Mouse (Mus musculus): Measurements from ENCODE around the gene Prdm16. TPM values are rescaled to one million over a fixed set of nuclear protein-coding genes. Genes with fewer than 3 reads are reported as not detected.
A peak's percentile ranks its signal among the peaks of the same experiment; 100 is the strongest.

Prdm16 gene
- 39.0 and 46.0 TPM in 2 replicates for polyA plus RNA-seq (2015; fragmentation: Nextera tagmentation; extraction: Ambion mirVana)

- Histone ChIP-seq H3K4me2 (peak within 1 kb of the TSS; percentile 83), H3K9ac (peak within 1 kb of the TSS; percentile 92), H3K27ac (peak within 1 kb of the TSS; percentile 98), H3K27me3 (peaks cover 84% of the 10 kb centered on the region), H3K9me3 (no peaks in the 10 kb centered on the region), H3K4me1 (peaks cover 53% of the 10 kb centered on the region), H3K4me3 (peak within 1 kb of the TSS; percentile 75), H3K36me3 (no peaks in the 10 kb centered on the region)
- under 1% methylated on average over 47 of the region's 47 CpGs for WGBS
- peak; percentile 26; the same call in 1 of the 2 replicates for ATAC-seq (ENCODE audit: insufficient number of reproducible peaks, insufficient read depth, low FRiP score, low TSS enrichment, low read depth)
Observed at GRCm38 (mm10) chr4:154636721-154637311, at the start of gene Prdm16. Gene Prdm16, minus strand, starts transcription at chr4:154636873.

- Histone ChIP-seq H3K4me3 (no peak overlapping the region), H3K4me2 (no peak overlapping the region), H3K27me3 (peaks cover 11% of the 10 kb centered on the region), H3K36me3 (no peaks in the 10 kb centered on the region), H3K27ac (no peak overlapping the region), H3K9me3 (no peaks in the 10 kb centered on the region), H3K4me1 (no peaks in the 10 kb centered on the region), H3K9ac (no peak overlapping the region)
- no peak for ATAC-seq (ENCODE audit: insufficient number of reproducible peaks, insufficient read depth, low FRiP score, low TSS enrichment, low read depth)
- 72% methylated on average over 5 of the region's 5 CpGs for WGBS
Observed at GRCm38 (mm10) chr4:154683068-154683752, 46.5 kb upstream of the Prdm16 start.

GRCm38 (mm10) chr4:154682311-154682710 is 45.6 kb upstream of the Prdm16 start:
- 54% methylated on average over 14 of the region's 14 CpGs for WGBS
- no peak overlapping the region for H3K9ac ChIP-seq
- H3K4me1 ChIP-seq: no peaks in the 10 kb centered on the region
- no peak overlapping the region for H3K4me2 ChIP-seq
- no peak overlapping the region for H3K4me3 ChIP-seq
- no peaks in the 10 kb centered on the region for H3K36me3 ChIP-seq
- H3K27ac ChIP-seq: no peak overlapping the region
- H3K27me3 ChIP-seq: peaks cover 7% of the 10 kb centered on the region
- ATAC-seq (ENCODE audit: insufficient number of reproducible peaks, insufficient read depth, low FRiP score, low TSS enrichment, low read depth): no peak
- H3K9me3 ChIP-seq: no peaks in the 10 kb centered on the region

GRCm38 (mm10) chr4:154675441-154676000 is 38.8 kb upstream of the Prdm16 start:
- H3K36me3 ChIP-seq: no peaks in the 10 kb centered on the region
- H3K27me3 ChIP-seq: peaks cover 23% of the 10 kb centered on the region
- H3K4me2 ChIP-seq: no peak overlapping the region
- no peak overlapping the region for H3K4me3 ChIP-seq
- H3K27ac ChIP-seq: 0 out of 2 replicates have a peak overlapping the region, but pooled peaks have one; percentile 17
- WGBS: 64% methylated on average over 10 of the region's 10 CpGs
- peaks cover 13% of the 10 kb centered on the region for H3K4me1 ChIP-seq
- no peak for ATAC-seq (ENCODE audit: insufficient number of reproducible peaks, insufficient read depth, low FRiP score, low TSS enrichment, low read depth)
- H3K9me3 ChIP-seq: no peaks in the 10 kb centered on the region
- no peak overlapping the region for H3K9ac ChIP-seq

GRCm38 (mm10) chr4:154674966-154675365 is 38.3 kb upstream of the Prdm16 start:
- Histone ChIP-seq H3K36me3 (no peaks in the 10 kb centered on the region), H3K4me3 (peak overlapping the region; percentile 3; the same call in 1 of the 2 replicates), H3K4me2 (peak overlapping the region; percentile 40; the same call in 1 of the 2 replicates), H3K9ac (no peak overlapping the region), H3K27me3 (peaks cover 23% of the 10 kb centered on the region), H3K4me1 (peaks cover 13% of the 10 kb centered on the region), H3K9me3 (no peaks in the 10 kb centered on the region), H3K27ac (0 out of 2 replicates have a peak overlapping the region, but pooled peaks have one; percentile 17)
- no peak for ATAC-seq (ENCODE audit: insufficient number of reproducible peaks, insufficient read depth, low FRiP score, low TSS enrichment, low read depth)
- 36% methylated on average over 15 of the region's 15 CpGs for WGBS

- Histone ChIP-seq H3K36me3 (no peaks in the 10 kb centered on the region), H3K4me3 (peak overlapping the region; percentile 3; the same call in 1 of the 2 replicates), H3K27me3 (peaks cover 23% of the 10 kb centered on the region), H3K27ac (0 out of 2 replicates have a peak overlapping the region, but pooled peaks have one; percentile 17), H3K4me2 (peak overlapping the region; percentile 40; the same call in 1 of the 2 replicates), H3K9me3 (no peaks in the 10 kb centered on the region), H3K9ac (no peak overlapping the region), H3K4me1 (peaks cover 13% of the 10 kb centered on the region)
- WGBS: 2% methylated on average over 12 of the region's 12 CpGs
- ATAC-seq (ENCODE audit: insufficient number of reproducible peaks, insufficient read depth, low FRiP score, low TSS enrichment, low read depth): no peak
Observed at GRCm38 (mm10) chr4:154674541-154674940, 37.9 kb upstream of the Prdm16 start.

- no peak for ATAC-seq (ENCODE audit: insufficient number of reproducible peaks, insufficient read depth, low FRiP score, low TSS enrichment, low read depth)
- no peak overlapping the region for H3K4me3 ChIP-seq
- peaks cover 22% of the 10 kb centered on the region for H3K27me3 ChIP-seq
- peaks cover 13% of the 10 kb centered on the region for H3K4me1 ChIP-seq
- H3K9ac ChIP-seq: no peak overlapping the region
- no peaks in the 10 kb centered on the region for H3K36me3 ChIP-seq
- H3K4me2 ChIP-seq: no peak overlapping the region
- no peak overlapping the region for H3K27ac ChIP-seq
- 92% methylated on average over 4 of the region's 4 CpGs for WGBS
- no peaks in the 10 kb centered on the region for H3K9me3 ChIP-seq
Observed at GRCm38 (mm10) chr4:154673986-154674385, 37.3 kb upstream of the Prdm16 start.

- no peak for ATAC-seq (ENCODE audit: insufficient number of reproducible peaks, insufficient read depth, low FRiP score, low TSS enrichment, low read depth)
- Histone ChIP-seq H3K9ac (no peak overlapping the region), H3K36me3 (no peaks in the 10 kb centered on the region), H3K27ac (no peak overlapping the region), H3K9me3 (no peaks in the 10 kb centered on the region), H3K4me3 (no peak overlapping the region), H3K27me3 (peaks cover 16% of the 10 kb centered on the region), H3K4me1 (peaks cover 13% of the 10 kb centered on the region), H3K4me2 (no peak overlapping the region)
- WGBS: 15% methylated on average over 1 of the region's 1 CpGs
Observed at GRCm38 (mm10) chr4:154672027-154672426, 35.4 kb upstream of the Prdm16 start.

GRCm38 (mm10) chr4:154671232-154671912 is 34.7 kb upstream of the Prdm16 start:
- WGBS: 49% methylated on average over 8 of the region's 8 CpGs
- Histone ChIP-seq H3K4me2 (no peak overlapping the region), H3K27ac (no peak overlapping the region), H3K9me3 (no peaks in the 10 kb centered on the region), H3K9ac (no peak overlapping the region), H3K4me3 (no peak overlapping the region), H3K4me1 (peaks cover 13% of the 10 kb centered on the region), H3K36me3 (no peaks in the 10 kb centered on the region), H3K27me3 (peaks cover 15% of the 10 kb centered on the region)
- ATAC-seq (ENCODE audit: insufficient number of reproducible peaks, insufficient read depth, low FRiP score, low TSS enrichment, low read depth): no peak

GRCm38 (mm10) chr4:154667767-154668166 is 31.1 kb upstream of the Prdm16 start, which contains the start of gene Actrt2:
Gene Actrt2, minus strand, starts transcription at chr4:154667867.
- Histone ChIP-seq H3K9ac (no peak within 1 kb of the TSS), H3K9me3 (no peaks in the 10 kb centered on the region), H3K27ac (no peak within 1 kb of the TSS), H3K4me1 (peaks cover 7% of the 10 kb centered on the region), H3K36me3 (no peaks in the 10 kb centered on the region), H3K27me3 (peaks cover 14% of the 10 kb centered on the region), H3K4me3 (no peak within 1 kb of the TSS), H3K4me2 (no peak within 1 kb of the TSS)
- 83% methylated on average over 2 of the region's 2 CpGs for WGBS
- no peak for ATAC-seq (ENCODE audit: insufficient number of reproducible peaks, insufficient read depth, low FRiP score, low TSS enrichment, low read depth)

- H3K9ac ChIP-seq: 0 out of 2 replicates have a peak overlapping the region, but pooled peaks have one; percentile 16
- H3K36me3 ChIP-seq: no peaks in the 10 kb centered on the region
- H3K9me3 ChIP-seq: no peaks in the 10 kb centered on the region
- 48% methylated on average over 12 of the region's 12 CpGs for whole genome bisulfite sequencing
- no peak overlapping the region for H3K27ac ChIP-seq
- ATAC-seq (ENCODE audit: insufficient number of reproducible peaks, insufficient read depth, low FRiP score, low TSS enrichment, low read depth): no peak
- H3K4me1 ChIP-seq: peaks cover 15% of the 10 kb centered on the region
- H3K4me3 ChIP-seq: no peak overlapping the region
- H3K27me3 ChIP-seq: peaks cover 17% of the 10 kb centered on the region
- H3K4me2 ChIP-seq: no peak overlapping the region
Observed at GRCm38 (mm10) chr4:154662681-154663215, 26.1 kb upstream of the Prdm16 start.
